Mouse (Mus musculus) ES-E14 (cell line): ENCODE results near the gene Fbxw28.
"Not testable (repeated sequence)": the region's sequence is repeated elsewhere in the genome, so short reads cannot be mapped to it uniquely, and the experiment has no call there.

ENCODE experiments used
- MAFK ChIP-seq: IDR thresholded peaks from 2 replicates; pipeline ENCODE4 v1.6.1; 2014; ENCODE audit warnings: mild to moderate bottlenecking, low read depth, low read length, inconsistent platforms; ENCODE audit not compliant: insufficient read depth
- ZC3H11A ChIP-seq: IDR thresholded peaks from 2 replicates; pipeline ENCODE4 v1.6.1; 2012; ENCODE audit warnings: low read depth, mild to moderate bottlenecking, inconsistent platforms, low read length, borderline replicate concordance
- ZNF384 ChIP-seq: IDR thresholded peaks from 2 replicates; pipeline ENCODE4 v1.6.1; 2012; ENCODE audit warnings: low read depth, low read length, inconsistent platforms

GRCm38 (mm10) chr9:109287576-109287975 lies 51.9 kb downstream of the Fbxw28 start, which contains the start of gene Fbxw14:
- TF ChIP-seq ZC3H11A, ZNF384, MAFK: not testable (repeated sequence)
